Mouse (Mus musculus): ENCODE results near the gene Cadm2.

- TF ChIP-seq CTCF (IDR thresholded peaks at IDR 0.05; ENCODE audit: low read depth, low read length) (no peak), POLR2A (IDR thresholded peaks at IDR 0.05; ENCODE audit: extremely low read depth, insufficient read depth, low read length) (no peak)
These were observed 653.0 kb downstream of the Cadm2 start for GRCm38 (mm10) chr16:66967686-66968085.
